ENCODE assay signal across 9 mouse cellular contexts in the genomic region with DNA sequence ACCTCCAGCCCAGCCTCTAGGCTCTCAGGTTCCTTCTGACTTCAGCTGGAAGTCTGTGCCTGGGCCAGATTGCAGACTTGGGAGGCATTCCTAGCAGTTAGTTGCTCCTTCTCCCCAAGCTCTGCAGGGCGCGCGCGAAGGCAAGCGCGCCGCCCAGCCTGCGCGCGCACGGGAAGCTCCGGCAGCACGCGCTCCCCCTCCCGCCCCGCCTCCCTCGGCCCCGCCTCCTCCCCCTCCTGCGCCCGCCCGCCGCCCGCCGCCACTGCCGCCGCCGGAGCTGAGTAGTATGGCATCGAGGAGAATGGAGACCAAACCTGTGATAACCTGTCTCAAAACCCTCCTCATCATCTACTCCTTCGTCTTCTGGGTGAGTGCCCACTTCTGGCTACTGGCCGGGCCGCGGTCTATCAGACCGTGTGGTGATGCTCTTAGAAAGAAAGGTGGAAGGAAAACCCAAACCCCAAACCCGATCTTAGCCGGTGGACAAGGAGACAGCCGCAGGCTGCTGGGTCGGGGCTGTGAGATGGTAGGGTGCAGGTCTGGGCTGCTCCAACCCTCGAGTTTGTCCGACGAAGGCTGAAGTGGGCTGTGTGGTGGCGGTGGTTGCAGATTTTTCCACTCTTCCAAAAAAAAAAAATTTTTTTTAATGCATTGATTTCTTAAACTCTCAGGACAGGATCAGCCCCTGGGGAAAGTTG. TPM values are rescaled to one million over a fixed set of nuclear protein-coding genes. Genes with fewer than 3 reads are reported as not detected.
DNase-seq lines count a peak whose midpoint lies in the region; ATAC-seq lines count a peak whose summit lies in the region.
"Had no signal": no experiment of that assay in that cellular context is flagged by ENCODE, and none has a peak within 500 bp of the region (broad histone marks: within the 10 kb centered on the region; RNA-seq: fewer than 3 reads in every experiment).

A gene (plus strand): TSS at position 287 of the 698 bp plus-strand sequence.

- WGBS in intestine, embryonic 14.5 days: 5% methylated on average over 39 of the region's 41 CpGs

- H3K9ac ChIP-seq in intestine, embryonic 14.5 days (ENCODE audit: low read length): peak within 1 kb of the TSS; percentile 55

- intact Hi-C loops in left cerebral cortex, postnatal 25 days (cut with DNase I): loop anchor here (2.0 to 5.0 kb wide), 2 partner anchors 32 to 268 kb away; a partner anchor contains a TSS

- peak; percentile 84 for ATAC-seq in intestine, embryonic 14.5 days (replicated peaks; ENCODE audit: low FRiP score, low TSS enrichment, low read depth)
- peak; percentile 65 for ATAC-seq in megakaryocyte progenitor cell, adult 5-6 weeks (replicated peaks; ENCODE audit: poor library complexity)

- peak within 1 kb of the TSS; percentile 54 for H3K4me2 ChIP-seq in intestine, embryonic 14.5 days (ENCODE audit: low read length)

- no peaks in the 10 kb centered on the region for H3K36me3 ChIP-seq in intestine, embryonic 14.5 days (ENCODE audit: control insufficient read depth, insufficient read depth, low read length)

- no peaks in the 10 kb centered on the region for H3K4me1 ChIP-seq in intestine, embryonic 14.5 days (replicated peaks; ENCODE audit: control insufficient read depth, insufficient read depth, low read length)

- H3K9me3 ChIP-seq in intestine, embryonic 14.5 days (ENCODE audit: control insufficient read depth, low read length): no peaks in the 10 kb centered on the region

- no peak within 1 kb of the TSS; the same call in 1 of the 2 replicates for H3K27ac ChIP-seq in intestine, embryonic 14.5 days (ENCODE audit: low read depth)
- H3K27ac ChIP-seq: macrophage had no signal

- H3K27me3 ChIP-seq in intestine, embryonic 14.5 days (replicated peaks; ENCODE audit: control insufficient read depth, insufficient read depth, low read length): 0 out of 2 replicates have a peak, but pooled peaks cover 5% of the 10 kb centered on the region

- peak; percentile 64 to 75 for DNase-seq in adrenal gland, postnatal 36 days
- peak; percentile 46 for DNase-seq in embryo, embryonic 11.5 days (ENCODE audit: low read depth, low spot score)
- DNase-seq in gastrocnemius, postnatal 4 days (ENCODE audit: low spot score in 2 of 2): peak; percentile 34 to 54
- DNase-seq in intestine, embryonic 14.5 days (ENCODE audit: low spot score): peak; percentile 69
- DNase-seq in left cerebral cortex, postnatal 25 days (ENCODE audit: low spot score in 2 of 2): peak; percentile 57 to 63
- DNase-seq in right cerebral cortex, postnatal 14 days: peak; percentile 69
- no peak for DNase-seq in spleen, postnatal 36 days (ENCODE audit: low spot score in 2 of 2)

- peak within 1 kb of the TSS; percentile 50 for H3K4me3 ChIP-seq in intestine, embryonic 14.5 days (ENCODE audit: low read depth, low read length)

RNA-seq across cellular contexts. Expression of the gene that starts here (rescaled TPM):
- 10 to 100 TPM; 60.5 to 62.4 TPM for total RNA-seq in adrenal gland, postnatal 36 days (2021)
- total RNA-seq in gastrocnemius, postnatal 4 days (2021): 100 to 1,000 TPM; 171 to 182 TPM
- 172 and 176 TPM in 2 replicates for polyA plus RNA-seq in intestine, embryonic 14.5 days (2014; fragmentation: Nextera tagmentation; extraction: Ambion mirVana)
- 1,000 to 10,000 TPM; 1,390 to 1,508 TPM for total RNA-seq in left cerebral cortex, postnatal 25 days (2021)
- total RNA-seq in megakaryocyte progenitor cell, adult 5-6 weeks (2015): 0.07 TPM in 1 of 2 replicates, not detected in the other
- not detected in 2 replicates for total RNA-seq in megakaryocyte progenitor cell, adult 5-6 weeks (2017)

Comparison
In these comparisons a context has a peak if more than half of its experiments do, and no peak if none do; other contexts are left out.
1. RNA of the gene that starts here (total RNA-seq): 1,390 to 1,508 TPM in left cerebral cortex, postnatal 25 days, 171 to 182 TPM in gastrocnemius, postnatal 4 days and 60.5 to 62.4 TPM in adrenal gland, postnatal 36 days; 0.07 TPM in megakaryocyte progenitor cell, adult 5-6 weeks; every median in the first group is over 10 times any median in the second.
2. RNA of the gene that starts here (total RNA-seq): 1,390 to 1,508 TPM in left cerebral cortex, postnatal 25 days; 171 to 182 TPM in gastrocnemius, postnatal 4 days and 60.5 to 62.4 TPM in adrenal gland, postnatal 36 days; every median in the first group is over 4 times any median in the second.
3. Peak in ATAC-seq in megakaryocyte progenitor cell, adult 5-6 weeks; RNA of the gene not detected or under 1 TPM.
4. DNase-seq: peak in adrenal gland, postnatal 36 days (2 of 2), embryo, embryonic 11.5 days (single experiment), gastrocnemius, postnatal 4 days (2 of 2), intestine, embryonic 14.5 days (single experiment), left cerebral cortex, postnatal 25 days (2 of 2) and right cerebral cortex, postnatal 14 days (single experiment); none in spleen, postnatal 36 days (0 of 2).